Mouse (Mus musculus) cerebellum, adult (tissue): ENCODE measurements at regions not wholly inside any gene's neighbourhood (a gene's known extent, or its start where the extent isn't known, plus 50 kb on each side); places are given as distances from the start of the nearest gene placed in this dataset.

Experiments
- ATAC-seq: cut with Nextera tagmentation; 2 replicates; pipeline ENCODE4 v1.9.2; 2017; ENCODE audit warnings: mild to moderate bottlenecking, moderate library complexity, mixed read lengths; ENCODE audit not compliant: insufficient number of reproducible peaks, low FRiP score, low TSS enrichment

DNA sequence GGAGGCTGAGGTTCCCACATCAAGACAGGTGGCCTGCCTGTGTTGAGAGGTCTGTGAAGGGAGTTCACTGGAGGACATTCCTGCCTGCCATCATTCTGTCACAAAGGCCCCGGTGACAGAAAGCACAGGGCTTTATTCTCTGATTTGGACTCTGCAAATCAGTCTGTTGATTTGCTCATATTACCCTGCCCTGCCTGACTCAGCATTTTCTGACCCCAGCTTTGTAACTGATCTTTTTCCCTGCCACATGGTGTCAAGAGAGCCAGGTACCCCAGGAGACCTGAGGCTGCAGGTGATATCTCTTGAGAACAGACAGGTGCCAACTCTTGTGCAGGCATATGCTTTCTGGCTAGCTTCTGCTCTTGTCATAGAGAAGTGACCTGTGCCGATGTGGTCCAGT, 906.5 kb upstream of the Lrrc6 start:
- no peak for ATAC-seq

DNA sequence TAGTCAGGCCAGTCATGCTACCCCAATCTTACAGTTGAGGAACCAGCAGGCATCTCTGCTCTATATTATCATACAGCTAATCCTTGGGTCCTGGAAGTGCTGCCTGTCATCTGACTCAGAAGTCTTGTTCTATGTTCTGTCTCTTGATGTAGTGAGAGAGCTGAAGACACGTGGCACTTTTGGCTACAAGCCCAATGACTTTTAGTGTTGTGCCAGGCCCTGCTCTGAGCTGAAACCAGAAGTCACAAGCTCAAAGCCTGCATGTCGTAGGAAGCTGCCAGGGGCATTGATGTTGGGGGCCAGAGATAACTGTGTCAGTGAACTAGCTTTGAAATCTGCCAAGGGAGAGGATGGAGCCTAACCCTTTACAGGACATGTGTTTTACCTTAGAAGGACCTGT, 904.8 kb upstream of the Lrrc6 start:
- ATAC-seq: no peak

DNA sequence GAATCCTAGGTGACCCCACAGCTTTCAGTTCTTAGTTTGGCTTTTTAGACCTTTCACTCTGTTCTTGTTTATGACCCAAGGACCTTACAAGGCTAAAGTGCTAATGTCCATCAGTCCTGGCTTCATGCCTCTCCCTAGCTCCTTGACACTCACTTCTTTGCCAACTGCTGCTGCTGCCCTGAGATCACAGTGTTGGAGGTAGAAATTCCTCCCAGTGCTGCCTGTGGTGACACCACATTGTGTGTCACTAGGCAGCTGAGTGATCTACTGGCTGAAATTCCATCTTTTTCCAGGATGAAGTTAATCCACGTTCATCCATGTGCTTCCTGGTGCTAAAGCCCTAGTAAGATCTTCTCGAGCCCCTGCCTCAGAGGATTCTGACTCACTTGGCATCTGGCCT, 904.3 kb upstream of the Lrrc6 start:
- no peak for ATAC-seq

DNA sequence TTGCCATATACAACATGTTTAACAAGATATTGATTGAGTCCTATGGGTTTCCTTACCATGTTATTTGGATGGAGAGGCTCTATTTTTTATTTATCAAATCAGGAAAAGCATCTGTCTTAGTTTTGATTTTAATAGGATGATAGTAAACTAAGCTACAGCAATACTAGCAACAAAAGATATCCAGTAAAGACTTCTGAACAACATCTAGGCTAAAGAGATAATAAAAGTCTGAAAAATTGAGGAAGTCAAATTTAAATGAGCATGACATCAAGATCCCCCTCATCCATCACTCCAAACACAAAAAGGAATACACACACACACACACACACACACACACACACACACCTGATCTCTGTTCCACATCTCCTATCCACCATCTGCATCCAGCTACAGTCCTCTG, 901.6 kb upstream of the Lrrc6 start:
- ATAC-seq: no peak

DNA sequence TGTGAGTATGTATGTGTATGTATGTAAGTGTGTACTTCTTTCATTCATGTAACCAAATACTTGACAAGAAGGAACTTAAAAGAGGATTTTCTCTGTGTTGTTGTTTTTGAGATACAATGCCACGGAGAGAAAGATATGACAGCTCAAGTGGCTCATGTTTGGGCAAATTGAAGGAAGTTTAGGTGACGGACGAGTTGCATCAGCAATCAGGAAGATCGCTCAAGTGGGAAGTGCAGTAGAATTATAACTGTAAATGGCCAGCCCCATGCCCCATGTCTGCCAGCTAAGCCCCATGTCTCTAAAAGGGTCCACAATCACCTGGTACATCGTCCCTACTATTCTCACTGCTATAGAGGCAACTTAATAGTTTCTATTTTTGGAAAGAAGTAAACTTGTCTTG, 896.6 kb upstream of the Lrrc6 start:
- no peak for ATAC-seq

DNA sequence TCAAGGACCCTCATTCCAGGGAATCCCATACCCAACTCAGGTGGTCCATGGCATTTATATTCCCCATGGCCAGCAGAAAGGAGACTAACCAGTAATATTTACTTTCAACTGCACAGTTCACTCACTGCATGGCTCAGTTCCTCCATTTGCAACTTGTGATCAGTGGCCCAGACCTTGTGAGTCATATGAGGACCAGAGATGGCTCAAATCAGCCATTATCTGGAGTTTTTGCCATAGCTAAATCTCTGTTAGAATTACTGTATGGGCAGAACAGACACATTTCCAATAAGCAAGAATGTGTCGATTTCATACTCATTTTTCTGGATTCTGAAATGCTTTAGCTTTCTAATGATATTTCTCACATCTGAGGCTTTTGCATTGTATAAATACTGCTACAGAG, 894.4 kb upstream of the Lrrc6 start:
- no peak for ATAC-seq

DNA sequence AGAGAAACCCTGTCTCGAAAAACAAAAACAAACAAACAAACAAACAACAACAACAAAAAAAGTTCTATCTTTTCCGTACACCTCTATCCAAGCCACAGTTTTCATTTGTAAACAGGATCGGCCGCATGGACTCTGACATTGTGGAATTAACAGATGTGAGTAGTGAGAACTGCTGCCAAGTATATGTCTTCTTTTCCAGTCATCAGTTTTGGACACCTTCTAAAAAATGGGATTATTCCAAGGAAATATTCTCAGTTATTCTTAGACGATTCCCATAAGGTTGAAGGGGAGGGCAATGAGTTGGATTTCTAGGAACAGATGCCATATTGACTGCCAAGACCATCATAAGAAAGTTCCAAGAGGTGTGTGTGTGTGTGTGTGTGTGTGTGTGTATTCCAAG, 891.2 kb upstream of the Lrrc6 start:
- no peak for ATAC-seq

DNA sequence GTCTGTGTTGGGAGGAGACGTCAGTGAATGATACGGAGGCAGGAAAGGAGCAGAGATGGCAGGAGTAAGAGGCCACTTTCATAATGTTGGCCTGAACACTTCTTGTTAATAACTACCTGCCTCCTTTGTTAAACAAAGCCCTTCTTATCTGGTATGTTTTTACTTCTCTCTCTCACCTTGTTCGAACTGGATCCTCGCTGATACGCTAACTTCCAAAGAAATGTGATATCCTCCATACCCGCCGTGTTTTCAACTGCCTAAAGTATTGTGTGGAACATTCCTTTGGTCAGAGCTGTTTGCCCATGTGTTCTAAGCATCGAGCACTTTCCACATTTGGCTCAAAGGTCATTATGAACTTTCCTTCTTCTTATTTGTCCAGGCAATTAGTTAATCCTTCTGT, 887.8 kb upstream of the Lrrc6 start:
- ATAC-seq: no peak

DNA sequence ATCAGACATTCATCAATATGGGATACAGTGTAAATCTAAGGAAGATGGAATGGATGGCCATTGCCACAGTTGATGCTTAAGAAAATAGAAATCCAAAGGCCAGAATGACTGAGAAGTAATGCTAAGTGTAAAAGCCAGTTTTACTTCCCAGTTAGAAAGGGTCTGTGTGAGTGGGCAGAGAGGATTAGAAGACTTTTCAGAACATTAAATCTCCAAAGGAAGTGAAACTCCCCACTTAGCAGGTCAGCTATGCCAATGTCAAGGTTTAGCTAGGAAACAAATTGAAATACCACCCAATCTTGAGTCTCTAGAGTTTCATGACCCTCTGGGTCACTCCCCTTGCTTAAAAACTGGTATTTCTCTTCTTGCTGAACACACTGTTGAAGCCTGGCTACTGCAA, 886.2 kb upstream of the Lrrc6 start:
- no peak for ATAC-seq

DNA sequence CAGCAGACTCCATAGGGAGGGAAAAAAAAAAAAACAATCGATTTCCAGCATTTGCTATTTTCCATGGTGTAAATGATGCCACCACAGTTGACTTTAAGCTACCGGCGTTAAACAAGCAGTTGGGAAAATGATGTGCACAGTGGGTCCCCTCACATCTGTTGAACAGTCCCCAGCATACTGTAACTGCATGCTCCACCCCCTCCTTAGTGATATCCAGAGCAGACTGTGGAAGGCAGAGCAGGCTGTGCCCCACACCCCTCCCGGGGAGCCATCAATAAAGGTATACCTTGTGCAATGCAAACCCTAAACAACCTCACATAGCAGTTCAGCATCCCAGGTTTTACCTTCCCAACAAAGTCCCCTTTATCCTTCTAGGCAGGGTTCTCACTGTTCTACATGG, 872.9 kb upstream of the Lrrc6 start:
- ATAC-seq: no peak

DNA sequence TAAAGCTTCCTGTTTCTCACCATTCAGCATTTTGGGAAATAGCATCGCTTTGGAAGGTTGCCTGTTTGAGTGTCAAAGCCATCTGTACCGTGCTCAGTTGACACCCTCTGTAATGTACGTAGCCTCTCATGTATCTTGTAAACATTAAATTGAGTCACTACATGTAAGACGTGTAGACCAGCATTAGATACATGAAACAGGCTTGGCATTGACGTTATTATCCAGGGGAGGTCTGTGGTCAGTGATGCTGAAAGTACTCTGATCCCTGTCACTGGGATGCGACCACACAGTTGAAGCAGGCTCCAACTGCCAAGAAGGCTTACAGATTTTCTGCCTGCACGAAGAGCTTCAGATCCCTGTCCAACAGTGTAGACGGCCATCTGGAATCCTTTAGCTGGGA, 872.3 kb upstream of the Lrrc6 start:
- ATAC-seq: no peak

DNA sequence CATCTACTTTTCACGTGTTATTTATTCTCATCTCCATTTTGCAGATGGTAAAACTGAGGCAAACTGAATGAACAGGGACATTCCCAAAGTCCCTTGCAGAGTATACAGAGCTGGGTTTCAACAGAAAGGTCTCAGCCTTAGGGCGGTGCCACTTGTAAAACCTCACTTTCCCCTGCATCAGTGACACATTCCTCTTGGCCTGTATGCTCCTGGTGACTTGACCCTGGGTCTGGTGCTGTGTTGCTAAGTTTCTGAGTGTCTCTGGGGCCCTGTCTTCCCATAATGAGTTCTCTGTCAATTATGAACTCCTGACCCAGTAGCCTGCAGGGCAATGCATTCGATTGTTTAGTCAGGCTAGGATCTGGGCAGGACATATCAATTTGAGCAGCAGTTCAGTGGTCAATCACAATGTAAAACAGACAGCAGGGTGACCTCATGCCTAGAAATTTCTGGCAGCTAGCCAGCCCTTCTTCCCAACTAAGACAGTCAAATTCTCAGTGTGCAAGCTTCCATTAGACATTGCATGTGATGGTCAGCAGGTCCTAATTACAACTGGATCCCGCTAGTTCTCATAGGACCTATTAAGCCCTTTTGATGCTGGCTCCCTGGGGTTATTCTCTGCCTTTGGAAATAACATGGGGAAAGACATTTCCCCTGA, 863.5 kb upstream of the Lrrc6 start:
- ATAC-seq: no peak

DNA sequence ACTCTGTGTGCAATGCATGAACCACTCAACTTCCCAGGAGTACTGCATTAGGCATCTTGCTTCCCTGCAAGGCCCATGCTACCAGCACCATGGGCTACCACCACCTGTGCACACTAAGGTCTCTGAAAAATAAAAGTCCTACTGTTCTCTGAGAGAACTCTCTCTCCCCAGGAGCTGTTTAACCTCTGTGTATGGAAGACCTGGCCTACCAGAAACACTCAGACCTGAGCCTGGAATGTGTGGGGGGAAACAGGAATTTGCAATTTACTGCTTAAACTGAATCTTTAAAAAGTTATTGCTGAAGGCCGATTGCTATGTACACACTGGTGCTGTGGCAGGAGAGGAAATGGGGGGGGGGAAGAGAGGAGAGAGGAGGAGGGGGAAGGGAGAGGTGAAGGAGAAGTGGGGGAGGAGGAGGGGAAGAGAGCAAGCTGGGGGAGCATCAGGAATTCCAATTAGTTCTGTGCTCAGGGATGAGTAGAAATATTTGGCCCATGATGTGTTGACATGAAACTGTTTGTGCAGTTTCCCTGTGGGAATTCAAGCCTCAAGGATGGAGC, 860.4 kb upstream of the Lrrc6 start:
- no peak for ATAC-seq

DNA sequence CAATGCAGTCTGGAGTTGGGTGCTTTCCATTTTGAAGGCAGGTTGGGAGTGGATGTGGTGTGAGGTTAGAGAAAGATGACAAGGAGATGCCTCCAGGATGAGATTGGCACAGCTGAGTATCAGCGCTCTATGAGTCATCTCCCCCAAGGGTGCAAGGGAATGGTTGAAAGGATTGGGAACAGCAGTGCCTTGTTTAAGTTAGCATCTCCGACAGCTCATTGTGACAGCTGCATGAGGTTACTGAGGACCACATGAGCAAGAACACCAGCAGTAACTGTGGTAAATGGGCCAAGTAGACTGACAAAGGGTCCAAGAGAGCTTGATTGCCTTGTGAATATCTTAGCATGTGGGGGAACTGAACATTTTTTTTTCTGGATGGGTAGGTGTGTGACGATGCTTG, 857.2 kb upstream of the Lrrc6 start:
- no peak for ATAC-seq

DNA sequence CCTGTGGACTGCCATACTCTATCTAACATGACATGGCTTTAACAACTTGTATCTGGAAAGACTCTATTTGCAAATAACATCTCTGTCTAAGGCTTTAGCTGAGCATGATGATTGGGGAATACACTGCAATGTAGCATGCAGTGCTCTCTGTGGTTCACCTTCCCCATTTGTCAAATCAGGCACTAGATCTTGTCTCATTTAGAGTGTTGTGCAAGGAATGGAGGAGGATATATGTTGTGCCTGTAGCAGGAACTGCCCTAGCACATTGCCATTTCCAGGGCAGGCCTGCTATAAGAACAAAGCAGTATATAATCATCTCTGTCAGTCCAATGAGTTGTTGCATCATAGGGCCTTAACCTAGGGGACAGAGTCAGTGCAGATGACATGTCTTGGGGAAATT, 854.6 kb upstream of the Lrrc6 start:
- ATAC-seq: no peak

DNA sequence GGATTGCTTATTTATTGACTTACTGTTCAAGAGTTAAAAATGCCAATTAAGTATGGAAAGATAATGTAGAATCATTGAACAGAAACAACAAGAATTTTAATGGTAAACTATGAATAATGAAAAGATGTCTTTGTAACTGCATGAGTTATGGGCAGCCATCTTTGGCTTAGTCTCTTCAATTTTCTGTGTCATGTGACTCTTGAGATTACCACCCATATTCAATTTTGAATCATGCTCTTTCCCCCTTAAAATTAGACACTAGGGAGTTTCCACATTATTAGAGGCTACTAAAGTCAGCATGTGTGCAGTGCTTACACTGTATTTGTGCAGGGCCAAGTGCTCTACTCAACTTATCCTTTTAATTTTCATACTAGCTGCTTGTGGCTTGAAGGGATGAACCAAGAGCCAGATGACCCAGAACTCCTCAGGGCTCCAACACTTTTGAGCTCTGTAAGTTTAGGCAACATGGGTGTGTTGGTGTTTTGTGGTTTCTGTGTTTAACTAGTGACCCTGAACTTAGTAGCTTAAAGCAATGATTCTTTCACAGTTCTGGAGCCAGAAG, 854.0 kb upstream of the Lrrc6 start:
- ATAC-seq: no peak

DNA sequence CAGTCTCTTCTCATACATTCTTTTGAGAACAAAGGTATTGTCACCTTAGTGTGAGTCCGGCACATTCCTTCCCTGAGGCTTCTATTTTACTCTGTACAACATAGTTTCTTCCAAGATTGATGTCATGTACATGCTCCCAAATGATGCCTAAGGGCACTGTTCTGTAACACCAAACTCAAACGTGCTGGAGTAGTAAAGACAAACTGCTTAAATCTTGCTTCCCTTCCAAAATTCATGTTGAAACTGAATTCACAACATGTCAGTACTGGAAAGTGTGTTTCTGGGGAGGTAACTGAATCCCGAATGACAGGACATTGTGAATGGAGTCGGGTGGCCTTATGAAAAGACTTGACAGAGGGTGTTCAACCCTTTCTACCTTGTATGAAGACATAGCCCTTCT, 848.8 kb upstream of the Lrrc6 start:
- ATAC-seq: no peak

DNA sequence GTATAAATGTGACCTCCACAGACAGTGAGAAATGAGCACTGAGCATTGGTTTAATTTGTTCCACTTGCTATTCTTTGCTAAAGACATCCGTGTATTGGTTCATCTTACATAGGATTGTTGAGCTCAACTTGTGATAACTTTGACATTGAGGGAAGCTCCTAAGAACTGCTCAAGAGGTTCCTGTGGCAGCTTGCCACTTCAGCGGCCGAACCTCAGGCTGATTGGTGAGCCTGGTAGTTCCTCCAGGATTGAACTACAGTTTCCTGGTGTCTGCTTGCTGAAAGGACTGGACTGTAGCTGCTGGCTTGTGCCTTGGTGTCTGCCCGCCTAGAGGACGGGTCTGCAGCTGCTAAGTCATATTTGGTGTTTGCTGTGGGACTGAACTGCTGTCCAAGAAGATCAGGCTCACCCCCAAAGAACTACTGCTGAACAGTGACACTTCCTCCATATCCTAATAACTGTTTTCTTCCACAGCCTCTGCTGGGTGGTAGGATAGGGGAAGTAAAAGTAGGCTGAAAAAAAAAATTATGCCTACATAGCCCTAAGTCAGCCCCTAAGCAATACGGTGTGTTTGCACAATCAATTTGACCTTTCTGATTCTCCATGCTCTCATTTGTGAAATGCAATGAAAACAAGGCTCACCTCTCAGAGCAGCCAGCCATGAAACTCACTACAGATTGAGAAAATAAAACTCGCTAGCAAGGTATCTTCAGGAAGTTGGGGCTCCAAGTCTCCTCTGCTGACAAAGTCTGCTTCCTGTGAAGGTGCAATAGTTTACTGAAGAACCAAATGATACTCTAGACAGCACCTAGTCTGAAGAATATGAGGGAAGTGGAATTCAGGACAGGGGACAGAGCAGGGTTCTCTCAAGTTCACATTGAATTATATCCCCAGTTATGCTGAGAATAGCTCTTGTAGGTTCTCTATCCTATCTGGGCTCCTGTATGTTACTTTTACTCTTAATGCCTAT, 844.8 kb upstream of the Lrrc6 start:
- ATAC-seq: no peak

DNA sequence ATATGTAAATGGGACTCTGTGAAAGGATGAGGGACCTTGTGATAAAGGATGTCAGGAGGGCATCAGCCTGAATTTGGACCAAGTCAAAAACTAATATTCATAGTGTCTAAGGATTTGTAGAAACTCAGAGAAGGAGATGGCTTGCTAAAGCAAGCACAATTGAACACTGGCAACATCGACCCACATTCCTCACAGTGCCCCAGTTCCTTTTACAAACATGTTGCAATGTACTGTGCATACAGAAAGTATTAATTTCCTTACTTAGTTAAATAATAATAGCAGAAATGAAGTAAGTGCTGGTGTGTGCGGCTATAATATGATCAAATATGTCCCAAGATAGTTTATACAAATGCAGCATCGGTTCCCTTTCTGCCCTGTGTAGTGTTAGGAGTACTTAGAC, 841.3 kb upstream of the Lrrc6 start:
- no peak for ATAC-seq

DNA sequence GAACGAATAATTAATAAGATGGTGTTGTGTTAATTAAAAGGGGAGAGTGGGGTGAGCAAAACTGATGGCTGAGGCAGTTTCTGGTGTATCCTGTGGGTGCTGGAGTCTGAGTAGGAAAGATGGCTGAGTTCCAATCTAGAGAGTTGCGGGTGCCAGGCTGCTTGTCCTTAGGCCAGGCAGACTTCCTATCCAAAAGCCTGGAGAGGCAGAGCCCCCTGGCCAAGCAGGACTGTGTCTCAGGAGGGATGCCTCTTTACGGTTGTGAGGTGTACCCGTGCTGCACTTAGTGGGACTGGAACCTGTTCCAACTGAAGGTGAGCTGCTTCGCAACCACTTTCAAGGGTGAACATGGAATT, 836.3 kb upstream of the Lrrc6 start:
- no peak for ATAC-seq

DNA sequence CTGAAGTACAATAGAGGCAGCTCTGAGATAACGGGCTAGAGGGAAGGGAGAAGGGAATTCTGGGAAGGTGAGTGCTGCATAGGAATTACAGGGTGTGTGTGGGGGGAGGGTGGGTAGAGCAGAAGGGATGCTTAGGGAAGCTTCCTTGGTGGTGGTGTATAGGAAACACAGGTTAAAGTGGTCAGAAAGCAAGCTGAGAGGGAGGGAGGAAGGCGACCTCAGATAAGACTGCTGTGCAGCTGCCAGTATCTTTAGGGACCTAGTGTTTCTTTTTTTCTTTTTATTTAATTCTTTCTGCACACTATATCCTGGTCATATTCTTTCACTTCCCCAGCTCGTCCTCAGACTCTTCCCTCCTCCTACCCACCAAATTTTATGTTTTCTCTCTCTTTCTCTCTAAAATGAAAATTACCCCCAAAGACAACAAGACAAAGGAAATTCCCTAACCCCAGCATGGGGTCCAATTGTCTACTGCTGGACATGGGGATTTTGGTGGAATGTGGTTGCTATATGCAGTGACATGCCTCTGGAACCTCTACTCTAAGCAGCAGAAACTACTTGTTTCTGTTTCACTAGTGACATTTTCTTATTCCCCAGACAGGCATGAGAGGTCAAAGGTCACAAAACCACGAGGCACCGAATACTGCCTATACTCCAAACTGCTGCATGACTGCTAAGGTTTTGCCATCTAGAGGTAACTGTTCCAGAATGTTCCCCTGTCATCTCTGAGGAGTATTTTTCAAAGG, 835.8 kb upstream of the Lrrc6 start:
- no peak for ATAC-seq
